Mouse (Mus musculus) stomach, postnatal 0 days (tissue): ENCODE measurements around the gene Tnfrsf8.

Experiments used
- CTCF ChIP-seq: IDR thresholded peaks from 2 replicates; pipeline ENCODE4 v1.5.1; 2016; ENCODE audit warnings: antibody characterized with exemption, low read depth, mild to moderate bottlenecking, moderate library complexity
- EP300 ChIP-seq: optimal IDR thresholded peaks from 2 replicates; pipeline ENCODE3; 2016; ENCODE audit warnings: antibody characterized with exemption

GRCm38 (mm10) chr4:145337906-145338858 is 23.2 kb upstream of the Tnfrsf8 start:
- TF ChIP-seq CTCF = no peak
- TF ChIP-seq EP300 = no peak
